Mouse (Mus musculus) mouse embryonic stem cell (cell line): ENCODE measurements around the gene Asb11.

Experiments used
- in situ Hi-C, 2 experiments: fragments of 300-500 bp; cut with MboI; formaldehyde crosslinking; loops; 1 replicate in 1 of 2; 3 replicates in 1 of 2; pipeline ENCODE4 v1.14.3; 2019 to 2020; ENCODE audit warnings: low sequenced_read_pairs in 2 of 2, low pct_unique_long_range_greater_than_20kb in 1 of 2, mixed read lengths in 1 of 2; ENCODE audit not compliant: unreplicated experiment in 1 of 2

The Asb11 gene

DNA sequence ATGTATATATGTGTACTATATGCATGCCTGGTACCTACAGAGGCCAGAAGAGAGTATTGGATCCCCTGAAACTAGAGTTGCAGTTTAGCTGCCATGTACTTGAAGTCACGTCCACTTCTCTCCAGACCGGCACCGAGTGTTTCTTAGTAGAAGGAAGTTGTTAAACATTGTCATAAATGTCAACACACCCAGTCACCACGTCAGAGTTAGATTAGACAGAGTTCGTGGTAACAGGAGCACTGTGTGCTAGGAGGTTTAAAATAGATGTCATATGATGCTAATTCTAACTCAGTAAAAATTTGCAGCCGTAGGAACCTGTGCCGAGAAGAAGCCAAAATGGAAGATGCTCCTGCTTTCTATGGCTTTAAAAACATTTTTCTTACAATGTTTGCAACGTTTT is at the start of gene Asb11:
Gene Asb11, plus strand, starts transcription at position 286 of the 400 bp plus-strand sequence.
- in situ Hi-C loops, result loop anchor here in 1 of 2 experiments (25.0 kb wide), 1 partner anchor 349 kb away; the partner anchor contains the start of genes Cltrn and Siah1b

- in situ Hi-C loops, result no loop called here
Measured at GRCm38 (mm10) chrX:164394091-164394490, 42.7 kb upstream of the Asb11 start.

- in situ Hi-C loops, result no loop called here
Measured at GRCm38 (mm10) chrX:164398456-164398855, 38.3 kb upstream of the Asb11 start.

GRCm38 (mm10) chrX:164405080-164405649 is 31.6 kb upstream of the Asb11 start:
- in situ Hi-C loops, result loop anchor here (5.0 to 25.0 kb wide), 2 partner anchors 37 to 443 kb away; partner anchors contain the start of gene Zrsr2 (in 2 of the 2)

GRCm38 (mm10) chrX:164406133-164407022 is 30.4 kb upstream of the Asb11 start:
- in situ Hi-C loops, result loop anchor here (5.0 to 25.0 kb wide), 2 partner anchors 36 to 444 kb away; partner anchors contain the start of gene Zrsr2 (in 2 of the 2)

GRCm38 (mm10) chrX:164408301-164408927 is 28.4 kb upstream of the Asb11 start:
- in situ Hi-C loops, result loop anchor here (5.0 to 25.0 kb wide), 2 partner anchors 34 to 446 kb away; partner anchors contain the start of gene Zrsr2 (in 2 of the 2)

DNA sequence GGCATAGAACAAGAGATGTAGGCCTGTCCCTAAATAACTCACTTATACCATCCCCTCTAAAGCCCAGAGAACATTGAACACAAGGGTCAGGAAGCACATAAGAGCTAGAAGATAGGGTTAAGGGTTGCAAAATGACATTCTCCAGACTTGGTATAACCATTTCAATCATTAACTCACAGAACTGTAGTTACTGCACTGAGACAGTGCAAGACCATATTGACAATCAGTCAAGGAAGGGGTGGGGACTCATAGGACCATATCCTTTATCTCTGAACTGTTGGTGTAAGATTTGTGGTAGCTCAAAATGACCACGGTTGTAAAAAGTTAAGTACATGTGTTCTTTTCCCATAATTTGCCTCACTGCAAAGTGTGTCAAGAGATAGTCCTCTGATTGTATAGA is 26.2 kb upstream of the Asb11 start:
- in situ Hi-C loops, result loop anchor here (25.0 kb wide), 1 partner anchor 448 kb away; the partner anchor contains the start of gene Zrsr2 (in 2 of the 2)

DNA sequence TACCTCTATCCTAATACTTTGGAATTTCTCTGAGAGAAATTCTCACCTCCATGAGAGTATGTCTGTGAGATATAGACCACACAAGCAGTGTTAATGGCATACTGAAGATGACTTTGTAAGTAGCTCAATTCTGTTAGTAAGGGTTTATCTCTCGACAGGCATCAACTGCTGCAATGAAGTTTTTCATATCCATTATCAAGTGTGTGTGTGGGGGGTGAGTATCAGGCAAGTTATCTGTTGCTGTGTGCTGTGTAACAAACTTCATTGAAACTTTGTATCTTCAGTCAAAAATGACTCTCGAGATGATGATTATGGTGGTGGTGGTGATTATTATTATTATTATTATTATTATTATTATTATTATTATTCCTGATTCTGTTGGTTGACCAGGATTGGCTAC is 20.0 kb upstream of the Asb11 start:
- in situ Hi-C loops, result loop anchor here (25.0 kb wide), 1 partner anchor 455 kb away; the partner anchor contains the start of gene Zrsr2 (in 2 of the 2)

- in situ Hi-C loops, result loop anchor here (25.0 kb wide), 1 partner anchor 456 kb away; the partner anchor contains the start of gene Zrsr2 (in 2 of the 2)
Measured at GRCm38 (mm10) chrX:164418008-164418407, 18.8 kb upstream of the Asb11 start.

DNA sequence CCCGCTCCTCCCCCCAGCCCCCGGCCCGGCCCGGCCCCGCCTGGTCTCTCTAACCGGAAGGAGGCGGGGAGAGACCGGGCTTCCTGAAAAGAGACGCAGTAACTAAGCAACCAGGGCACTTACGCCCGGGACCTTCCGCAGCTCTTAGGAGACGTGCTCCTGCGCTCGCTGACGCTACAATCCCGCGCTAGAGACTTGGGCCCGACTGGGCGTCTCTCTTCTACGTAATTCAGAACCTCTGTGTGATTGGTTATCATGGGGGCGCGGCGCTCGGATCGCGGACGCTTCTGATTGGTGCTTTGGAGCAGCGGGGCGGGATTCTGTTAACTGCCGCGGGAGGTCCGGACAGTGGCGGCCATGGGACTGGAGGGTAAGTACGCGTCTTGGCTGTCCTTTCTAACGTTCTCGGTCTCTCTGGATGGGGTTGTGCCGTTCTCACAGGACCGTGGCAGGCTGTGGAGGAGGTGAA is 17.3 kb upstream of the Asb11 start, which contains the start of gene Piga:
Gene Piga, plus strand, starts transcription at position 317 of the 469 bp plus-strand sequence.
- in situ Hi-C loops, result loop anchor here (25.0 kb wide), 1 partner anchor 457 kb away; the partner anchor contains the start of gene Zrsr2 (in 2 of the 2)

DNA sequence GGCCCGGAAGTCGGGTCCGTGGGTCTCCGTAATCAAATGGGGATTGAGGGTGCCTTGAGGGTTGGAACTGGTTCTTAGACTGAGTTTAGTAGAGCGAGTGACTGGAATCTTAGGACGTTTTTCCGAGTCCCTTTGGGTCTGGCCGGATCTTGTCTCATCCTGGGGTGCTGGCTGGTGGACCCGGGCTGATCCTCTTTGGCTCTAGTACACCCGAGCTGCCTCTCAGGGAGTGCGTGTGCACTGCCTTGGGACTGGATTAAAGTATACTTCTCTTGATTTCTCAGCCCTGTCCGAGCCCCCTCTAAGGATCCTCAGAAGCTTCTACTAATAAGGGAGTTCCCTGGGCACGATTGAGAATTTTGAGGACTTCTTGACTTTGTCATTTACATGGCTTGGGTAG is 16.8 kb upstream of the Asb11 start:
- in situ Hi-C loops, result loop anchor here (25.0 kb wide), 1 partner anchor 458 kb away; the partner anchor contains the start of gene Zrsr2 (in 2 of the 2)

- in situ Hi-C loops, result loop anchor here (25.0 kb wide), 1 partner anchor 458 kb away; the partner anchor contains the start of gene Zrsr2 (in 2 of the 2)
Measured at GRCm38 (mm10) chrX:164420518-164420917, 16.3 kb upstream of the Asb11 start.

DNA sequence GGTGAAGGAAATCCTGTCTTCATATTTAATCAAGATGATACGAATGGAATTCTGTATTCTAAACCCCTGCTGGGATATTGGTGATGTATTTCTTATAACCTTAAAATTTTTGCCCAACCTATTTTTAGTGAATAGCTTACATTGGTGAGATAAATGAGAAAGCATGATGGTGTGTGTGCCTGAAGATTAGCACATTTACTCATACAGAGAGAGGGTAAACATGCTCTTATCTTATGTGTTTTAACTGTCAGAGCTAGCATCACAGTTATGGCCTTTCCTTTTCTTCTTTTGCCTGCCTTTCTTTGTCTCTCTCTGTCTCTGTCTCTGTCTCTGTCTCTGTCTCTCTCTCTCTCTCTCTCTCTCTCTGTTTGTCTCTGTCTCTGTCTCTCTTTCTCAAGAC is 12.0 kb upstream of the Asb11 start:
- in situ Hi-C loops, result loop anchor here (25.0 kb wide), 2 partner anchors 338 to 463 kb away; partner anchors contain the start of genes Zrsr2 (in 2 of the 2), Cltrn (in 1 of the 2) and Siah1b (in 1 of the 2)

DNA sequence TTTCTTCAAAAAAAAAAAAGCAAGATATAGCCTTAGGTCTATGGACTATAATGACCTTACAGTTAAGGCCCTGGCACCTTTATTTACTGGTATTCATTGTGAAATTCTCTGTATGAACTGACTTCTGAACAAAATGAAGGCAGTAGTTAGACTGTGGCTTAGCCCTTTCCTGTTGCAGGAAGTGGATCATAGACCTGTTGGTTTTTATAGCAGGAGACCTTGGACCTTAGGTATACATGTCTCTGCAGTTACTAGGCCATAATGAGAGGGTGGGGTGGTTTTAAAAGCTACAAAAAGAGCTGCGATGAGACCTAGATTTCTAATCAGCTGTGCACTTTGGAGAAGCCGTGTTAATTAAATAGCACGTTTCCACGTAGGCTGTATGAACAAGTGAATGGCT is 9.5 kb upstream of the Asb11 start:
- in situ Hi-C loops, result loop anchor here in 1 of 2 experiments (25.0 kb wide), 1 partner anchor 340 kb away; the partner anchor contains the start of genes Cltrn and Siah1b

- in situ Hi-C loops, result loop anchor here in 1 of 2 experiments (25.0 kb wide), 1 partner anchor 341 kb away; the partner anchor contains the start of genes Cltrn and Siah1b
Measured at GRCm38 (mm10) chrX:164428224-164428623, 8.6 kb upstream of the Asb11 start.

DNA sequence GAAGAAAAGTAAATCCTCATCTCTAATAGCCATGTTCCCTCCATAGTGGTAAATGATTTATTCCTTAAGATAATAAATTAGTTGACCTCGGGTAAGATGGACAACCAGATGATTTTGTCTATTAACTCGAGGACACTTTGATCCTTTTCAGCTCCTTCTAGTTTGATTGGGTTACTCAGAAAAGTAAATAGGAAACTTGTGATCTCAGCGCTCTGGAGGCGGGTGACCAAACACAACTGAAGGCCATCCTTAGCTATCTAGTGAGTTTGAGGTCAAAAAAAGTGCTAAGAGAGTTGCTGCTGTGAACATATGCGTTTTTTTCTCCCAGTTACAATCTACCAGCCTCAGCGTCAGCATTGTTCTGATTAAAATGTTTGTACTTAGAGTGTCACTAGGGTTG is 6.2 kb upstream of the Asb11 start:
- in situ Hi-C loops, result loop anchor here in 1 of 2 experiments (25.0 kb wide), 1 partner anchor 343 kb away; the partner anchor contains the start of genes Cltrn and Siah1b

DNA sequence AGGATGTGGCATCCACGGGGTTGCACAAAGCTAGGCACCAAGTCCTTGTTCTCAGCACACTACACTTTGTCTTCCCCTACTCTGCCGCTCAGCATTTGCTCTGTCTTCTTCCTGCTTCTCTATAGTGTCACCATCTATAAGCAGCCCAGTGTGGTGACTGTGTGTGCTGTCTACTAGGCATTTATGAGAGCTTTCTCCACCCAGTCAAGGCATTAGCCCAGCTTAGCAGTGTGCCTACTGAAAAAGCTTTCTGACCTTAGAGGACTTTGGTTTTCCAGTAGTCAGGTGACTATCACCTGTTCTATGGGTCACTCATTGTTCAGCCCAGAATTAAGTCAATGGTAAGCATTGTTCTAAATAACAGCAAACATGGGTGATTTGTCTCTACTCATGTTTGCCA is 5.7 kb upstream of the Asb11 start:
- in situ Hi-C loops, result loop anchor here in 1 of 2 experiments (25.0 kb wide), 1 partner anchor 344 kb away; the partner anchor contains the start of genes Cltrn and Siah1b

DNA sequence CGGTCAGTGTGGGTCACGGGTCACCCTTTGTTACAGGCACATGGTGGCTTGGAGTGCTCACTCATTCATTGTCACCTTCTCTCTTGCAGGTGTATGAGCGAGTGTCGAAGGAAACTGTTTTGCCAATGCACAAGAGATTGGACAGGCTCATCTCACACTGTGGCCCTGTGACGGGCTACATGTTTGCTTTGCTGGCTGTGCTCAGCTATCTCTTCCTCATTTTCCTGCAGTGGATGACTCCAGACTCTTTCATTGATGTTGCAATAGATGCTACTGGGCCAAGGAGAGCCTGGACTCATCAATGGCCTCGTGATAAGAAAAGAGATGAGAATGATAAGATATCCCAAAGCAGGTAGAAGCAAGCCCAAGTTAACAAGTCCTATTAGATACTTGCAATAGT is 5.3 kb upstream of the Asb11 start:
- in situ Hi-C loops, result loop anchor here in 1 of 2 experiments (25.0 kb wide), 1 partner anchor 344 kb away; the partner anchor contains the start of genes Cltrn and Siah1b
